Mouse (Mus musculus) heart, embryonic 13.5 days (tissue): ENCODE results near the gene Elovl2. TPM values are rescaled to one million over a fixed set of nuclear protein-coding genes. Genes with fewer than 3 reads are reported as not detected.

Source experiments
- ATAC-seq: fragments of 200-750 bp; cut with Nextera tagmentation; 2 replicates; pipeline ENCODE4 v1.8.0; 2017; ENCODE audit warnings: moderate TSS enrichment; ENCODE audit not compliant: insufficient number of reproducible peaks, low FRiP score, low TSS enrichment; ENCODE audit errors: extremely low read depth
- H3K27ac ChIP-seq: fragments of 300-500 bp; sonication (generic); replicated peaks from 2 replicates; pipeline ENCODE4 v1.5.1; 2015; ENCODE audit warnings: moderate library complexity, mild to moderate bottlenecking, inconsistent platforms
- H3K27me3 ChIP-seq: fragments of 300-500 bp; sonication (generic); replicated peaks from 2 replicates; pipeline ENCODE4 v1.6.1; 2015; ENCODE audit warnings: mild to moderate bottlenecking, inconsistent platforms
- H3K36me3 ChIP-seq: fragments of 300-500 bp; sonication (generic); 2 replicates; pipeline ENCODE4 v1.6.1; 2015; ENCODE audit warnings: mild to moderate bottlenecking, inconsistent platforms
- H3K4me1 ChIP-seq: fragments of 300-500 bp; sonication (generic); 2 replicates; pipeline ENCODE4 v1.6.1; 2015; ENCODE audit warnings: inconsistent platforms
- H3K4me2 ChIP-seq: fragments of 300-500 bp; sonication (generic); 2 replicates; pipeline ENCODE4 v1.6.1; 2015; ENCODE audit warnings: inconsistent platforms, mild to moderate bottlenecking, moderate library complexity
- H3K4me3 ChIP-seq: fragments of 300-500 bp; sonication (generic); 2 replicates; pipeline ENCODE4 v1.5.1; 2015; ENCODE audit warnings: moderate library complexity, mild to moderate bottlenecking, inconsistent platforms
- H3K9ac ChIP-seq: fragments of 300-500 bp; sonication (generic); 2 replicates; pipeline ENCODE4 v1.6.1; 2015; ENCODE audit warnings: inconsistent platforms, mild to moderate bottlenecking, moderate library complexity
- H3K9me3 ChIP-seq: fragments of 300-500 bp; sonication (generic); 2 replicates; pipeline ENCODE4 v1.6.1; 2016; ENCODE audit warnings: inconsistent platforms
- WGBS: fragments of 180-500 bp; shearing (Covaris S2); methylation state at CpG from one replicate; pipeline ENCODE4 v1.1.7; 2015; ENCODE audit warnings: mixed read lengths; 5-methylcytosine and 5-hydroxymethylcytosine counted together
- polyA plus RNA-seq: library from polyadenylated mRNA; unstranded; fragments of >200 nt; fragmentation: Nextera tagmentation; extraction: Ambion mirVana; gene quantifications from 2 replicates; pipeline ENCODE4 v1.2.1, GENCODE M21; 2015

The Elovl2 gene
- polyA plus RNA-seq, 1 experiment from 2014 or later: 1.5 TPM

- H3K9me3 ChIP-seq: no peaks in the 10 kb centered on the region
- H3K36me3 ChIP-seq: no peaks in the 10 kb centered on the region
- no peak overlapping the region for H3K4me2 ChIP-seq
- no peak overlapping the region for H3K27ac ChIP-seq
- H3K9ac ChIP-seq: no peak overlapping the region
- WGBS: 87% methylated on average over 15 of the region's 15 CpGs
- H3K27me3 ChIP-seq: no peaks in the 10 kb centered on the region
- ATAC-seq: no peak
- H3K4me1 ChIP-seq: no peaks in the 10 kb centered on the region
- H3K4me3 ChIP-seq: no peak overlapping the region
Measured at GRCm38 (mm10) chr13:41232209-41232608, 12.0 kb upstream of the Elovl2 start.

GRCm38 (mm10) chr13:41231389-41231983 is 11.3 kb upstream of the Elovl2 start:
- Histone ChIP-seq H3K4me3 (no peak overlapping the region), H3K27me3 (no peaks in the 10 kb centered on the region), H3K36me3 (no peaks in the 10 kb centered on the region), H3K9me3 (no peaks in the 10 kb centered on the region), H3K9ac (no peak overlapping the region), H3K4me1 (no peaks in the 10 kb centered on the region), H3K4me2 (no peak overlapping the region), H3K27ac (no peak overlapping the region)
- no peak for ATAC-seq
- WGBS: 80% methylated on average over 12 of the region's 12 CpGs

- H3K9me3 ChIP-seq: no peaks in the 10 kb centered on the region
- no peak overlapping the region for H3K9ac ChIP-seq
- no peak overlapping the region for H3K27ac ChIP-seq
- ATAC-seq: no peak
- no peak overlapping the region for H3K4me2 ChIP-seq
- WGBS: 70% methylated on average over 5 of the region's 5 CpGs
- no peaks in the 10 kb centered on the region for H3K27me3 ChIP-seq
- H3K4me3 ChIP-seq: no peak overlapping the region
- no peaks in the 10 kb centered on the region for H3K36me3 ChIP-seq
- H3K4me1 ChIP-seq: no peaks in the 10 kb centered on the region
Measured at GRCm38 (mm10) chr13:41230256-41230655, 10.1 kb upstream of the Elovl2 start.

GRCm38 (mm10) chr13:41228060-41228459 is 7.9 kb upstream of the Elovl2 start:
- no peaks in the 10 kb centered on the region for H3K9me3 ChIP-seq
- H3K4me3 ChIP-seq: no peak overlapping the region
- no peaks in the 10 kb centered on the region for H3K4me1 ChIP-seq
- no peaks in the 10 kb centered on the region for H3K36me3 ChIP-seq
- ATAC-seq: no peak
- no peak overlapping the region for H3K27ac ChIP-seq
- H3K9ac ChIP-seq: no peak overlapping the region
- 75% methylated on average over 5 of the region's 5 CpGs for WGBS
- H3K27me3 ChIP-seq: no peaks in the 10 kb centered on the region
- no peak overlapping the region for H3K4me2 ChIP-seq

GRCm38 (mm10) chr13:41226513-41226912 is 6.3 kb upstream of the Elovl2 start:
- Histone ChIP-seq H3K4me1 (no peaks in the 10 kb centered on the region), H3K27me3 (no peaks in the 10 kb centered on the region), H3K36me3 (no peaks in the 10 kb centered on the region), H3K4me2 (no peak overlapping the region), H3K9me3 (no peaks in the 10 kb centered on the region), H3K27ac (no peak overlapping the region), H3K4me3 (no peak overlapping the region), H3K9ac (no peak overlapping the region)
- 71% methylated on average over 5 of the region's 5 CpGs for WGBS
- ATAC-seq: no peak

GRCm38 (mm10) chr13:41219687-41220303 is 410 bp downstream of the Elovl2 start:
- Histone ChIP-seq H3K27ac (no peak overlapping the region), H3K4me1 (peaks cover 4% of the 10 kb centered on the region), H3K4me2 (peak overlapping the region; percentile 76), H3K4me3 (peak overlapping the region; percentile 65), H3K27me3 (no peaks in the 10 kb centered on the region), H3K36me3 (no peaks in the 10 kb centered on the region), H3K9ac (peak overlapping the region; percentile 75), H3K9me3 (no peaks in the 10 kb centered on the region)
- no peak; the same call in 1 of the 2 replicates for ATAC-seq
- 3% methylated on average over 38 of the region's 39 CpGs for WGBS

GRCm38 (mm10) chr13:41219056-41219455 is 1.1 kb downstream of the Elovl2 start:
- Histone ChIP-seq H3K9ac (no peak overlapping the region), H3K9me3 (no peaks in the 10 kb centered on the region), H3K4me1 (peaks cover 4% of the 10 kb centered on the region), H3K36me3 (no peaks in the 10 kb centered on the region), H3K4me2 (no peak overlapping the region), H3K27me3 (no peaks in the 10 kb centered on the region), H3K27ac (no peak overlapping the region), H3K4me3 (no peak overlapping the region)
- 36% methylated on average over 1 of the region's 1 CpGs for WGBS
- no peak for ATAC-seq

GRCm38 (mm10) chr13:41216236-41216635 is 4.0 kb downstream of the Elovl2 start:
- no peaks in the 10 kb centered on the region for H3K9me3 ChIP-seq
- peaks cover 4% of the 10 kb centered on the region for H3K4me1 ChIP-seq
- H3K4me3 ChIP-seq: no peak overlapping the region
- H3K27me3 ChIP-seq: no peaks in the 10 kb centered on the region
- no peaks in the 10 kb centered on the region for H3K36me3 ChIP-seq
- no peak for ATAC-seq
- H3K9ac ChIP-seq: no peak overlapping the region
- 61% methylated on average over 3 of the region's 3 CpGs for WGBS
- H3K27ac ChIP-seq: no peak overlapping the region
- no peak overlapping the region for H3K4me2 ChIP-seq

- Histone ChIP-seq H3K9me3 (no peaks in the 10 kb centered on the region), H3K9ac (no peak overlapping the region), H3K4me1 (peaks cover 4% of the 10 kb centered on the region), H3K4me3 (no peak overlapping the region), H3K27ac (no peak overlapping the region), H3K27me3 (no peaks in the 10 kb centered on the region), H3K4me2 (no peak overlapping the region), H3K36me3 (no peaks in the 10 kb centered on the region)
- ATAC-seq: no peak
- 65% methylated on average over 6 of the region's 6 CpGs for WGBS
Measured at GRCm38 (mm10) chr13:41215669-41216068, 4.5 kb downstream of the Elovl2 start.

- Histone ChIP-seq H3K9ac (no peak overlapping the region), H3K36me3 (no peaks in the 10 kb centered on the region), H3K4me2 (no peak overlapping the region), H3K4me1 (no peaks in the 10 kb centered on the region), H3K27me3 (no peaks in the 10 kb centered on the region), H3K9me3 (no peaks in the 10 kb centered on the region), H3K27ac (no peak overlapping the region), H3K4me3 (no peak overlapping the region)
- WGBS: 60% methylated on average over 6 of the region's 6 CpGs
- no peak for ATAC-seq
Measured at GRCm38 (mm10) chr13:41212558-41213322, 7.5 kb downstream of the Elovl2 start.

- Histone ChIP-seq H3K4me3 (no peak overlapping the region), H3K4me2 (no peak overlapping the region), H3K36me3 (no peaks in the 10 kb centered on the region), H3K27me3 (no peaks in the 10 kb centered on the region), H3K4me1 (no peaks in the 10 kb centered on the region), H3K27ac (no peak overlapping the region), H3K9me3 (no peaks in the 10 kb centered on the region), H3K9ac (no peak overlapping the region)
- WGBS: 73% methylated on average over 4 of the region's 4 CpGs
- no peak for ATAC-seq
Measured at GRCm38 (mm10) chr13:41211276-41211675, 8.9 kb downstream of the Elovl2 start.
